Mouse (Mus musculus) myocyte (in vitro differentiated cells): ENCODE results near the gene Epb42. TPM values are rescaled to one million over a fixed set of nuclear protein-coding genes. Genes with fewer than 3 reads are reported as not detected.

Experiments used
- H3K27me3 ChIP-seq: one replicate; pipeline ENCODE4 v1.6.1; 2011; ENCODE audit not compliant: control insufficient read depth, insufficient read depth, insufficient read length
- H3K36me3 ChIP-seq: one replicate; pipeline ENCODE4 v1.6.1; 2011; ENCODE audit not compliant: control insufficient read depth, insufficient read depth
- H3K4me2 ChIP-seq: one replicate; pipeline ENCODE4 v1.6.1; 2011; ENCODE audit warnings: low read depth, control low read depth
- H3K4me3 ChIP-seq: one replicate; pipeline ENCODE4 v1.5.1; 2011; ENCODE audit warnings: mild to moderate bottlenecking, control low read depth, moderate library complexity
- H3K79me2 ChIP-seq: one replicate; pipeline ENCODE4 v1.6.1; 2011; ENCODE audit not compliant: control insufficient read depth, insufficient read depth
- H3ac ChIP-seq: one replicate; pipeline ENCODE4 v1.6.1; 2011; ENCODE audit not compliant: control insufficient read depth, insufficient read length
- CEBPB ChIP-seq: IDR thresholded peaks from 2 replicates; pipeline ENCODE4 v1.6.1; 2011; ENCODE audit warnings: mild to moderate bottlenecking, moderate library complexity; ENCODE audit not compliant: poor library complexity, insufficient read depth, severe bottlenecking
- E2F4 ChIP-seq: IDR thresholded peaks from one replicate; pipeline ENCODE4 v1.6.1; 2011; ENCODE audit warnings: mild to moderate bottlenecking, control low read depth, moderate library complexity; ENCODE audit not compliant: insufficient read depth
- MAX ChIP-seq: IDR thresholded peaks from one replicate; pipeline ENCODE4 v1.6.1; 2011; ENCODE audit warnings: low read depth, mild to moderate bottlenecking, control low read depth
- MYOD1 ChIP-seq, 3 experiments: IDR thresholded peaks; one replicate each; pipeline ENCODE4 v1.6.1; 2011; ENCODE audit warnings: control low read depth in 2 of 3, low read depth in 2 of 3, mild to moderate bottlenecking in 2 of 3, moderate library complexity in 1 of 3; ENCODE audit not compliant: insufficient read length in 2 of 3, control insufficient read depth in 1 of 3
- MYOG ChIP-seq, 3 experiments: IDR thresholded peaks; one replicate each; pipeline ENCODE4 v1.6.1; 2011; ENCODE audit warnings: control low read depth in 2 of 3, low read depth in 2 of 3, mild to moderate bottlenecking in 2 of 3; ENCODE audit not compliant: insufficient read length in 2 of 3, control insufficient read depth in 1 of 3, insufficient read depth in 1 of 3
- POLR2A ChIP-seq: IDR thresholded peaks from one replicate; pipeline ENCODE4 v1.6.1; 2011; ENCODE audit warnings: low read depth, mild to moderate bottlenecking, control low read depth, moderate library complexity; ENCODE audit not compliant: insufficient read length
- POLR2AphosphoS2 ChIP-seq: IDR thresholded peaks from one replicate; pipeline ENCODE4 v1.6.1; 2011; ENCODE audit warnings: low read depth, control low read depth; ENCODE audit not compliant: insufficient read length
- REST ChIP-seq: IDR thresholded peaks from one replicate; pipeline ENCODE4 v1.6.1; 2011; ENCODE audit warnings: mild to moderate bottlenecking, control low read depth, moderate library complexity; ENCODE audit not compliant: insufficient read depth, insufficient read length
- SRF ChIP-seq: IDR thresholded peaks from one replicate; pipeline ENCODE4 v1.6.1; 2011; ENCODE audit warnings: low read depth; ENCODE audit not compliant: control insufficient read depth, insufficient read length
- TCF12 ChIP-seq: IDR thresholded peaks from one replicate; pipeline ENCODE4 v1.6.1; 2011; ENCODE audit warnings: mild to moderate bottlenecking, control low read depth; ENCODE audit not compliant: poor library complexity, insufficient read depth, severe bottlenecking
- TCF3 ChIP-seq: IDR thresholded peaks from one replicate; pipeline ENCODE4 v1.6.1; 2011; ENCODE audit warnings: low read depth, control low read depth; ENCODE audit not compliant: insufficient read length
- USF1 ChIP-seq: IDR thresholded peaks from one replicate; pipeline ENCODE4 v1.6.1; 2011; ENCODE audit warnings: low read depth, mild to moderate bottlenecking, control low read depth, moderate library complexity
- polyA plus RNA-seq: library from polyadenylated mRNA; unstranded; fragments of >200 nt; fragmentation: generic; extraction: Trizol; gene quantifications from one replicate; pipeline ENCODE4 v1.2.1, GENCODE M21; 2012; ENCODE audit warnings: missing spikeins

Epb42 gene
- polyA plus RNA-seq, 1 experiment, result not detected

DNA sequence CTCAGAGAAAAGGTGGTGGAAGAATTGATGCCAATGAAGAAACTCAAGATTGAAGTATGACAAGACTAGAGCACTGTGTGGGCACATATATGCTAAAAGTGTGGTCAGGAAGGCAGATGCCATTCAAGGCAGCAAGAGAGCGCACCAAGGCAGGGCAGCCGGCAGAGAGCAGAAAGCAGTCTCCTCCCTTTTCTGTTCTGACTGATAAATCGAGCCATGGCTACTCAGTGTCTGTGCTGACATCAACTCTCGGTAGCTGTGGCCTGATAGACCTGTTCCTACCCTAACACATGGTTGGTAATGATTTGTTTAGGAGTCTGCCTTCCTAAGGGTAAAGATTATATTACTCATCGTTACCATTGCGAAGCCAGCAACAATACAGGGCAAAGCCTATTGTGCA lies 19.0 kb upstream of the Epb42 start:
- H3K4me2 ChIP-seq, result no peak overlapping the region
- H3K36me3 ChIP-seq, result no peaks in the 10 kb centered on the region
- no peak overlapping the region for H3K4me3 ChIP-seq
- H3K79me2 ChIP-seq, result no peaks in the 10 kb centered on the region
- H3ac ChIP-seq, result no peak overlapping the region
- peaks cover 6% of the 10 kb centered on the region for H3K27me3 ChIP-seq
- TF ChIP-seq CEBPB (no peak), POLR2AphosphoS2 (no peak), MYOD1 (IDR thresholded peaks at IDR 0.05; ENCODE audit: control insufficient read depth in 1 of 3, insufficient read length in 2 of 3, low read depth in 2 of 3) (no peak), REST (no peak)

DNA sequence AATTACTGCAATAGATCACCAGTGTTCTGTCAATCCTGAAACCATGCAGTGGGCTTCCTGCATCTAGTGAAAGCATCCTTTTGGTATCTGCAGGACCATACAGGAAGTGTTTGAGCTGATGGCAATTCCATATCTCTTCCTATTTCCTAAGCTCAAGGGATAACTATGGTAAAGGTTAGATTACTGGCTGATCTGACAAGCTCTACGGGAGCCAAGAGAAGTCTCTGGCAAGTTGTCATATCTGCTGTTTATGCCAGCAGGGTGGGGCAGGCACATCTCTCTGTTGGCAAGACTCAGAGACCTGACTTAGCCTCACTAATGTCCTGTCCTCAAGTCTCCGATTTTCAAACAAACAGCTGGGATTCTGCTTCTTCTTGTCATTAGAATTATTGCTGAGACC lies 17.2 kb upstream of the Epb42 start:
- no peaks in the 10 kb centered on the region for H3K79me2 ChIP-seq
- no peaks in the 10 kb centered on the region for H3K36me3 ChIP-seq
- no peak overlapping the region for H3ac ChIP-seq
- peaks cover 6% of the 10 kb centered on the region for H3K27me3 ChIP-seq
- H3K4me2 ChIP-seq, result no peak overlapping the region
- H3K4me3 ChIP-seq, result no peak overlapping the region
- TF ChIP-seq CEBPB (no peak), SRF (no peak), TCF12 (no peak), USF1 (no peak), POLR2AphosphoS2 (no peak), MAX (no peak), E2F4 (no peak), TCF3 (no peak), POLR2A (no peak), REST (no peak), MYOD1 (IDR thresholded peaks at IDR 0.05; ENCODE audit: control insufficient read depth in 1 of 3, insufficient read length in 2 of 3, low read depth in 2 of 3) (no peak), MYOG (IDR thresholded peaks at IDR 0.05; ENCODE audit: control insufficient read depth in 1 of 3, insufficient read depth in 1 of 3, insufficient read length in 2 of 3, low read depth in 2 of 3) (no peak)

DNA sequence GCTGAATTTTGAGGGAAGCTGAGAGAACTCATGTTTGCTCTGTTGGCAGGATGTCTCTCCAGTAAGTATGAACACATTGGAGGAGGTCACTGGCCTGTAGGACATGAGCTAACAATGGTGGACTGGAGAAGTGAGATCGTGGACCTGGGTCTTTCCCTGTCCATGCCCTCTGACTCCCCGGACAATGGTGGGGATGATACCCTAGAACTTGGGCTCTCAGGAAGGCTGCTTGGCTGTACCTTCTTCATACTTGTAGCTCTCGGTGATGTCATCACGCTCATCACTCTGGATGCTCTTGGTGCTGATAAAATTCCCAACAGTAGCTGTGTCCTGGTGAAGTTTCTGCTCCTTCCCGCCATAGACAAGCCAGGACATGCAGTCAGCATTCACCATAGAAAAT lies 15.3 kb upstream of the Epb42 start:
- H3K27me3 ChIP-seq, result no peaks in the 10 kb centered on the region
- H3K4me2 ChIP-seq, result no peak overlapping the region
- TF ChIP-seq REST, result no peak
- no peak for TF ChIP-seq CEBPB
- no peak for TF ChIP-seq POLR2A
- TF ChIP-seq TCF12, result no peak
- no peak for TF ChIP-seq MAX
- H3K4me3 ChIP-seq, result no peak overlapping the region
- no peak overlapping the region for H3ac ChIP-seq
- no peaks in the 10 kb centered on the region for H3K36me3 ChIP-seq
- no peaks in the 10 kb centered on the region for H3K79me2 ChIP-seq

DNA sequence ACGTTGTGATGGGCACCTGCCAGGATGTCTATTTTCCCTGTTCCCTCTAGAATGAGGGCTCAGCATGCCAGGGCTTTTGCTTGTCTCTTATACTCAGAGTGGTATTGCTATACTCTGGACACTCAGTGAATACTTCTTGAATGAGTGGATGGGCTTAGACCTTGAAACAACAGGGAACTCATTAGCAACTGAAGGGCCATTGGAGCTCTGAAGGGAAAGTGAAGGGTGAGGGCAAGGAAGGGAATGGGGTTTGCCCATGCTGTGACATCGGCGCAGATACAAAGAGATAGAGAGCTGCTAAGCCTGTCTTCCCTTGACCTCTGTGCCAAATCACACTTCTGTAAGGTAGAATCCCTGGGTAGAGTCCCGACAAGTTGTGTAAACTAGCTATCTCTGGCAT lies 8.8 kb upstream of the Epb42 start:
- H3K4me3 ChIP-seq, result no peak overlapping the region
- H3K79me2 ChIP-seq, result no peaks in the 10 kb centered on the region
- no peak overlapping the region for H3ac ChIP-seq
- TF ChIP-seq SRF (no peak), E2F4 (no peak), USF1 (no peak), TCF3 (no peak), POLR2AphosphoS2 (no peak), TCF12 (no peak), CEBPB (no peak), MYOD1 (IDR thresholded peaks at IDR 0.05; ENCODE audit: control insufficient read depth in 1 of 3, insufficient read length in 2 of 3, low read depth in 2 of 3) (no peak), MAX (no peak)
- no peaks in the 10 kb centered on the region for H3K27me3 ChIP-seq
- H3K36me3 ChIP-seq, result no peaks in the 10 kb centered on the region
- no peak overlapping the region for H3K4me2 ChIP-seq

DNA sequence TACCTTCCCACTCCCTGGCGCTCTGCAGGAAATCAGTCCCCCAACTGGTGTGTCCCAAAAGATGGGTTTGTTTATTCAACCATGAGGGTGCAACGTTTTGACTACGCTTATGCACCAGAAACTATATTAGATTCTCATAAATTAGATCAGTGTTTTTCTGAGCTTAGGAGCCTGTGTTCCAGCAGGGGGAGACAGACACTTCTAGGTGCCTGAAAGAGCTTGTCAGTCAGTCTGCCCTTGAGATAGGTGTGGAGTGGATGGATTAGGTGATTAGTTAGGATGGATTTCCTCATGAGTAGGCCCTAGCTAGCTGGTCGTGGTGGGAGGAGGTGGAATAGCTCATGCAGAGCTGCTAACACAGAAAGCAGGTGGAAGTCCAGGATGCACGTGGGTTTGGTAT lies 4.2 kb upstream of the Epb42 start:
- H3K36me3 ChIP-seq, result no peaks in the 10 kb centered on the region
- TF ChIP-seq POLR2AphosphoS2, result no peak
- TF ChIP-seq TCF12, result no peak
- no peak for TF ChIP-seq MYOG (IDR thresholded peaks at IDR 0.05; ENCODE audit: control insufficient read depth in 1 of 3, insufficient read depth in 1 of 3, insufficient read length in 2 of 3, low read depth in 2 of 3)
- TF ChIP-seq MAX, result no peak
- no peak for TF ChIP-seq E2F4
- TF ChIP-seq MYOD1 (IDR thresholded peaks at IDR 0.05; ENCODE audit: control insufficient read depth in 1 of 3, insufficient read length in 2 of 3, low read depth in 2 of 3), result no peak
- TF ChIP-seq USF1, result no peak
- TF ChIP-seq TCF3, result no peak
- TF ChIP-seq POLR2A, result no peak
- TF ChIP-seq SRF, result no peak
- TF ChIP-seq REST, result no peak
- no peak for TF ChIP-seq CEBPB
- H3K27me3 ChIP-seq, result no peaks in the 10 kb centered on the region
- no peak overlapping the region for H3K4me3 ChIP-seq
- no peak overlapping the region for H3ac ChIP-seq
- no peaks in the 10 kb centered on the region for H3K79me2 ChIP-seq
- no peak overlapping the region for H3K4me2 ChIP-seq
